Mouse (Mus musculus) heart, postnatal 4 days (tissue): ENCODE results near the gene Ttc17. TPM values are rescaled to one million over a fixed set of nuclear protein-coding genes. Genes with fewer than 3 reads are reported as not detected.

Experiments used
- microRNA-seq, 2 experiments: library from miRNA; unstranded; fragments of <30 nt; microRNA quantifications; one replicate each; pipeline ENCODE4 v1.2.0; 2021 to 2022
- total RNA-seq, 2 experiments: library from RNA; stranded (reverse); gene quantifications; 2 replicates each; pipeline ENCODE4 v1.2.3; 2021

Gene Ttc17
- total RNA-seq, 2 experiments from 2014 or later = 28.3 to 29.2 TPM

Small RNA genes within 50 kb of the gene (microRNA-seq; reads per million reads assigned to microRNA genes)
- gene Mir670 = 14.1 to 18.3 reads per million in 2 experiments

Other genes starting within 250 kb of the Ttc17 start
- 10 to 100 TPM; 39.7 to 44.8 TPM for gene Hsd17b12, start 248.7 kb downstream of the Ttc17 start, total RNA-seq
- 10 to 100 TPM; 55.7 to 56.3 TPM for gene Api5, start 31.4 kb upstream of the Ttc17 start, total RNA-seq